Mouse (Mus musculus) midbrain, postnatal 0 days (tissue): ENCODE results near the gene 5330417H12Rik. TPM values are rescaled to one million over a fixed set of nuclear protein-coding genes. Genes with fewer than 3 reads are reported as not detected.

ENCODE experiments used
- ATAC-seq: fragments of 200-750 bp; cut with Nextera tagmentation; 2 replicates; pipeline ENCODE4 v1.8.0; 2017; ENCODE audit warnings: moderate number of reproducible peaks, mild to moderate bottlenecking, moderate TSS enrichment, moderate library complexity; ENCODE audit not compliant: low FRiP score
- DNase-seq: peaks from one replicate; pipeline ENCODE4 v3.0.0-alpha.2; 2015; ENCODE audit warnings: low spot score
- H3K27ac ChIP-seq: fragments of 300-500 bp; sonication (generic); 2 replicates; pipeline ENCODE4 v1.5.1; 2014; ENCODE audit warnings: low read depth, mild to moderate bottlenecking, low read length, mixed read lengths
- H3K27me3 ChIP-seq: fragments of 300-500 bp; sonication (generic); 2 replicates; pipeline ENCODE4 v1.6.1; 2014; ENCODE audit warnings: low read length, control low read depth, mixed read lengths; ENCODE audit not compliant: insufficient read depth
- H3K36me3 ChIP-seq: fragments of 300-500 bp; sonication (generic); 2 replicates; pipeline ENCODE4 v1.6.1; 2014; ENCODE audit warnings: low read length, control low read depth, mixed read lengths; ENCODE audit not compliant: insufficient read depth
- H3K4me1 ChIP-seq: fragments of 300-500 bp; sonication (generic); 2 replicates; pipeline ENCODE4 v1.6.1; 2014; ENCODE audit warnings: mild to moderate bottlenecking, control low read depth, antibody characterized with exemption, low read length, mixed read lengths; ENCODE audit not compliant: insufficient read depth
- H3K4me2 ChIP-seq: fragments of 300-500 bp; sonication (generic); 2 replicates; pipeline ENCODE4 v1.6.1; 2014; ENCODE audit warnings: low read depth, mild to moderate bottlenecking, low read length, mixed read lengths; ENCODE audit not compliant: poor library complexity, severe bottlenecking
- H3K4me3 ChIP-seq: fragments of 300-500 bp; sonication (generic); 2 replicates; pipeline ENCODE4 v1.5.1; 2014; ENCODE audit warnings: low read depth, mild to moderate bottlenecking, low read length, moderate library complexity
- H3K9ac ChIP-seq: fragments of 300-500 bp; sonication (generic); replicated peaks from 2 replicates; pipeline ENCODE4 v1.6.1; 2014; ENCODE audit warnings: mild to moderate bottlenecking, low read length, moderate library complexity, mixed read lengths; ENCODE audit not compliant: poor library complexity, severe bottlenecking
- H3K9me3 ChIP-seq: fragments of 300-500 bp; sonication (generic); 2 replicates; pipeline ENCODE4 v1.6.1; 2016; ENCODE audit warnings: low read length, control low read depth
- CTCF ChIP-seq: IDR thresholded peaks from 2 replicates; pipeline ENCODE4 v1.5.1; 2016; ENCODE audit warnings: antibody characterized with exemption, mild to moderate bottlenecking
- WGBS: fragments of 180-500 bp; shearing (Covaris S2); extraction: QIAGEN DNeasy Blood & Tissue Kit; methylation state at CpG from one replicate; pipeline ENCODE4 v1.1.7; 2014; 5-methylcytosine and 5-hydroxymethylcytosine counted together
- polyA plus RNA-seq: library from polyadenylated mRNA; unstranded; fragments of >200 nt; fragmentation: Nextera tagmentation; extraction: Ambion mirVana; gene quantifications from 2 replicates; pipeline ENCODE4 v1.2.1, GENCODE M21; 2015
- total RNA-seq: library from RNA; depleted of rRNA; stranded (reverse); fragments of >200 nt; gene quantifications from 2 replicates; pipeline ENCODE4 v1.2.3, GENCODE M21; 2014

Gene 5330417H12Rik
- total and polyA plus RNA-seq, 2 experiments from 2014 or later, result not detected

- no peaks in the 10 kb centered on the region for H3K27me3 ChIP-seq
- H3K27ac ChIP-seq, result no peak overlapping the region
- H3K4me3 ChIP-seq, result no peak overlapping the region
- H3K4me2 ChIP-seq, result no peak overlapping the region
- H3K36me3 ChIP-seq, result no peaks in the 10 kb centered on the region
- WGBS, result 92% methylated on average over 5 of the region's 5 CpGs
- ATAC-seq (0 out of 2 replicates have a peak, but pooled peaks have one; percentile 20), DNase-seq (no peak)
- TF ChIP-seq CTCF, result no peak
- H3K9me3 ChIP-seq, result no peaks in the 10 kb centered on the region
- no peak overlapping the region for H3K9ac ChIP-seq
- H3K4me1 ChIP-seq, result 0 out of 2 replicates have a peak, but pooled peaks cover 3% of the 10 kb centered on the region
Measured at GRCm38 (mm10) chr7:107638026-107638425, 13.1 kb upstream of the 5330417H12Rik start.

DNA sequence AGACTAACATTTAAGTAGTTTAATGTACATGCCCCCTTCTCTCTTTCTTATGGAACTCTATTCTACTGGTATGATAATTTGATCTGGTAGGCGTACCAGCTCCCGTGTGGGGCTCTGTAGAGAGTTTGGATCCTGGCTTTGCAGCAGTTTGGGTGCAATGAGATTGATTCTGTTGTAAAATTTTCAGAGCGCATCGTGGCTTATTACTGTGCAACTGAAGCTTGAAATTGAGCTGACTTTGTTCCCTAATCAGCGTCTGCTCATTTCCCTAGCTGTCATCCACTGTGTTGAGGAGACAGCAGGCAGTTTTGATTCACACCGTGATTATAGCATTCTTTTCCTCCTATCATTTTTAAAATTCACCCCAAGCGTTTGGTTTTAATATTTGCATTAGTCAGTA lies 12.4 kb upstream of the 5330417H12Rik start:
- Histone ChIP-seq H3K4me2 (no peak overlapping the region), H3K27me3 (no peaks in the 10 kb centered on the region), H3K4me3 (no peak overlapping the region), H3K9me3 (no peaks in the 10 kb centered on the region), H3K4me1 (0 out of 2 replicates have a peak, but pooled peaks cover 3% of the 10 kb centered on the region), H3K27ac (no peak overlapping the region), H3K36me3 (no peaks in the 10 kb centered on the region), H3K9ac (no peak overlapping the region)
- ATAC-seq, result peak; percentile 20; the same call in 1 of the 2 replicates
- 65% methylated on average over 7 of the region's 7 CpGs for WGBS
- TF ChIP-seq CTCF, result no peak
- DNase-seq, result peak; percentile 33

- Histone ChIP-seq H3K27ac (no peak overlapping the region), H3K4me1 (0 out of 2 replicates have a peak, but pooled peaks cover 3% of the 10 kb centered on the region), H3K9me3 (no peaks in the 10 kb centered on the region), H3K27me3 (no peaks in the 10 kb centered on the region), H3K36me3 (no peaks in the 10 kb centered on the region), H3K9ac (no peak overlapping the region), H3K4me3 (no peak overlapping the region), H3K4me2 (no peak overlapping the region)
- 91% methylated on average over 4 of the region's 4 CpGs for WGBS
- TF ChIP-seq CTCF, result no peak
- DNase-seq (no peak), ATAC-seq (no peak)
Measured at GRCm38 (mm10) chr7:107633201-107633600, 8.2 kb upstream of the 5330417H12Rik start.

DNA sequence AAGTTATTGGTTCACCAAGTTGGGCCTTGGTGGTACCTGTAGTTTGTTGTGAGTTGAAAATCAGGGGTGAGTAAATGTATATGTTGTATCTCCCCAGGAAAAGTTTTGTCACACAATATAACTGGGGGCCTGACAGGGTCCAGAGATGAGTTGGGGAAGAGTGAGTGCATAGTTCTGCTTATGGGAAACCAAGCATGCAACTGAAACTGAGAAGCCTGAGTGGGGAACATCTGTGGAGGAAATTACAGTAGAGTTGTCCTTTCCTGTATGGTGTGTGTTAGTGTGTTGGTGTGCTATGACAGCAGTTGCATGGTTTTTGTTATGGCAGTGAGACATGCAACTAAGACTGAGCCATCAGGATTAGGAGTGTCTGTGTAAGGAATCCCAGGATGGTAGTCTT lies 3.4 kb upstream of the 5330417H12Rik start:
- no peaks in the 10 kb centered on the region for H3K9me3 ChIP-seq

DNA sequence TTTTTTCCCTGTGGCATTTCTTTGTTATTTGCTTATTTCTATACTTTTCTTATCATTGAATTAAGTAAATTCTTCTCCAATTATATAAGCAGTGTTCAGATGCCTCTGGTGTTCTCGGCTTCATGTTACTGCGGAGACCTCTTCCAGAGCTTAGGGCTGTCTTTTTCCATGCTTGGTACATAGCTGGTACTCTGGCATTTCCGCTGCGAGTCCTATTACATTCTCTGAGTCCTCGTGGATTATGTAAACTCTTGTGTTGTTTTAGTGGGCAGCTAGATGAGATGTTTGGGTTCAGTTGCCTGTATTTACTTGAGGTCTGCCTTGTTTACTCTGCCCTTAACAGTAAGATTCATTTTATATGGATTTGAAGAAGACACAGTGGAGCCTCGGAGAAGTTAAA lies 820 bp upstream of the 5330417H12Rik start:
- WGBS, result 75% methylated on average over 6 of the region's 6 CpGs
- H3K4me1 ChIP-seq, result no peaks in the 10 kb centered on the region
- no peak overlapping the region for H3K4me2 ChIP-seq
- no peak for DNase-seq
- no peaks in the 10 kb centered on the region for H3K27me3 ChIP-seq
- H3K9me3 ChIP-seq, result no peaks in the 10 kb centered on the region
- no peak overlapping the region for H3K9ac ChIP-seq
- H3K27ac ChIP-seq, result no peak overlapping the region
- no peak for ATAC-seq
- no peaks in the 10 kb centered on the region for H3K36me3 ChIP-seq
- no peak for TF ChIP-seq CTCF
- no peak overlapping the region for H3K4me3 ChIP-seq

More for the DNA sequence above, 3.4 kb upstream of the 5330417H12Rik start:
- no peaks in the 10 kb centered on the region for H3K27me3 ChIP-seq
- H3K36me3 ChIP-seq, result no peaks in the 10 kb centered on the region
- no peak for TF ChIP-seq CTCF
- H3K4me2 ChIP-seq, result no peak overlapping the region
- no peaks in the 10 kb centered on the region for H3K4me1 ChIP-seq
- H3K4me3 ChIP-seq, result no peak overlapping the region
- no peak overlapping the region for H3K9ac ChIP-seq
- ATAC-seq, result no peak
- DNase-seq, result no peak
- no peak overlapping the region for H3K27ac ChIP-seq

DNA sequence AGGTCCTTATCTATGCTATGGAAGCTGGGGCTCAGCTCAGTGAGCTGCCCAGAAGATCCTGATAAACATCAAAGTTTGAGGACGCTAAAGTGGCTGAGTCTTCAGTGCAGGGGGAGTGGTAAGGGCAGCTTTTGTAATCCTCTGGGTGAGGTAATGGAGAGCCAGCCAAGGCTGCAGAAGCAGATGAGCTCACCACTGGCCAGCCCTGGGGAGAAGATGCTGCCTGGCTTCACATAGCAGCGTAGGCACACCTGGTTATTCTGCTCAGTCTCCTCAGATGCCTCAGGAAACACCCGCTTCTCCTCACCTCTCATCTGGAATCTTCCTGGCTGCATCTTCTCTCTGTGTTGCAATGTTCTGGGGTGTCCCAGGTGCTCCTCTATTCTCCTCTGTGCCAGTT lies 529 bp downstream of the 5330417H12Rik start:
- H3K4me3 ChIP-seq, result no peak overlapping the region
- H3K27me3 ChIP-seq, result no peaks in the 10 kb centered on the region
- WGBS, result 66% methylated on average over 3 of the region's 3 CpGs
- DNase-seq, result no peak
- no peak overlapping the region for H3K27ac ChIP-seq
- no peak overlapping the region for H3K4me2 ChIP-seq
- H3K36me3 ChIP-seq, result no peaks in the 10 kb centered on the region
- H3K4me1 ChIP-seq, result no peaks in the 10 kb centered on the region
- no peak for ATAC-seq
- no peak overlapping the region for H3K9ac ChIP-seq
- no peak for TF ChIP-seq CTCF
- H3K9me3 ChIP-seq, result no peaks in the 10 kb centered on the region
